Mouse (Mus musculus): ENCODE data around the gene Gm28043.

GRCm38 (mm10) chr17:29614115-29615023 is at the start of gene Gm28043, which contains the start of gene Rnf8:
- TF ChIP-seq POLR2A (IDR thresholded peaks at IDR 0.05; ENCODE audit: low read depth, low read length) (peak; percentile 89), E2F4 (IDR thresholded peaks at IDR 0.05; ENCODE audit: insufficient replicate concordance, low read depth, low read length) (peak; percentile 81; the same call in 1 of the 2 replicates), EP300 (IDR thresholded peaks at IDR 0.05; ENCODE audit: low read length) (no peak), CTCF (conservative IDR thresholded peaks at IDR 0.05 in 1 of 2, IDR thresholded peaks at IDR 0.05 in 1 of 2; ENCODE audit: low read depth in 2 of 2, low read length in 2 of 2) (peak; percentile 40 to 69; a peak in 3 of 4 replicates), CHD2 (IDR thresholded peaks at IDR 0.05; ENCODE audit: low read length) (peak; percentile 91), MAFK (IDR thresholded peaks at IDR 0.05; ENCODE audit: insufficient replicate concordance, low read length) (no peak), ZNF384 (IDR thresholded peaks at IDR 0.05; ENCODE audit: low read depth, low read length) (no peak), MYC (IDR thresholded peaks at IDR 0.05; ENCODE audit: low read depth, low read length) (0 out of 2 replicates have a peak, but pooled peaks have one; percentile 66), CHD1 (IDR thresholded peaks at IDR 0.05; ENCODE audit: low read depth, low read length) (no peak), ELF1 (IDR thresholded peaks at IDR 0.05; ENCODE audit: low read depth, low read length) (peak; percentile 84), NRF1 (IDR thresholded peaks at IDR 0.05; ENCODE audit: low read depth, low read length) (peak; percentile 99), USF1 (IDR thresholded peaks at IDR 0.05; ENCODE audit: low read depth, low read length) (no peak), PAX5 (IDR thresholded peaks at IDR 0.05; ENCODE audit: low read length) (no peak)
